Mouse (Mus musculus): ENCODE measurements at regions not wholly inside any gene's neighbourhood (a gene's known extent, or its start where the extent isn't known, plus 50 kb on each side); places are given as distances from the start of the nearest gene placed in this dataset.
A peak's percentile ranks its signal among the peaks of the same experiment; 100 is the strongest.

DNA sequence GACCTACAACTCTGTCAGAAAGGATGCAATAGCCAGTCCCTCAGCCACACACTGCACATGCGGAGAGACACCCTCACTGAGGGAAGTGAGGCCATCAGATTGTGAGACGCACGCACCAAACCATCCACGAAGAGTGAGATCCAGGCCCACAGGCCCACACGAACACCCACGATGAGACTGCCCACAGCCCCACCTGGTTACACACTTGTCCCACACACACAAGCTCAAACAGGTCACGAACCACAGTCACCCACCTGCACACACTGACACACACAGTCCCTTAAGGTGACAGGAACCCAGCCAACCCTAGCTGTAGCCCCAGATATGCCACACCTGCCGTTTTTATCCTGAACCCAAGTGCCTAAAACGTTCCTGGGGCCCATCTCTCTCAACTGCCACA, 76.8 kb downstream of the Zfp36l2 start:
- intact Hi-C loops (cut with DNase I) = loop anchor here (10.0 kb wide), 1 partner anchor 274 kb away; no protein-coding TSS in a partner anchor
- no peak for DNase-seq (ENCODE audit: low spot score in 2 of 2)

DNA sequence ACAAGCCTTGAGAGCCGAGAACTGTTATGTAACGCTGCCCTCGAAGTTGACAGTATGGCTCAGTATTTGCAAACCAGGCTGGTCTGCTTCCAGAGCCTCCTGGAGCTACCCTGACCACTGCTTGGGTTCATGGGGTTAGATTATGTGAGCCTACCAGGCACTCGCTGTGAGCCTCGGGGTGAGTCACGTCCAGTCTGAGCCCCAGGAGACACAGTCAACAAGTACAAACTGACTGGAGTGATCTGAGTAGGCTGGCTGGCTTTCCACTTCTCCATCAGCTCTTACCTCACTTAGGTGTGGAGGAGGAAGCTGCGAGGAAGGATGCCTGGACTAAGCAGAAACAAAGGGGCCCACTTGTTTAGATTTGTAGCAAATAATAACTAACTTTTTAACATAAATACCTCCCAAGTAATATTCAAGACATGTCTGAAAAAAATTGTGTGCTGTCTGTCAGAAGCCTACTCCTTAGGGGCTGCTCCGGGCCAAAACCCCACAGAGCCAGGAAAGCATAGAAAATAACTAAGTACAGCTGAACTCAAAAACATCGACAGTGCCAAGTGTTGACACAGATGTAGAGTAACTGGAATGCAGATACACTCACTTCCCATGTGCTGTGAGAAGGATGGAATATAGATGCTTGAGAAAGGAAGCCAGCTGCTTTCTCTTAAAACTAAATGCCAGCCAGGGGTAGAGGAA, 77.6 kb downstream of the Zfp36l2 start:
- DNase-seq (ENCODE audit: low spot score in 2 of 2) = no peak
- intact Hi-C loops (cut with DNase I) = loop anchor here (10.0 kb wide), 1 partner anchor 275 kb away; no protein-coding TSS in a partner anchor

DNA sequence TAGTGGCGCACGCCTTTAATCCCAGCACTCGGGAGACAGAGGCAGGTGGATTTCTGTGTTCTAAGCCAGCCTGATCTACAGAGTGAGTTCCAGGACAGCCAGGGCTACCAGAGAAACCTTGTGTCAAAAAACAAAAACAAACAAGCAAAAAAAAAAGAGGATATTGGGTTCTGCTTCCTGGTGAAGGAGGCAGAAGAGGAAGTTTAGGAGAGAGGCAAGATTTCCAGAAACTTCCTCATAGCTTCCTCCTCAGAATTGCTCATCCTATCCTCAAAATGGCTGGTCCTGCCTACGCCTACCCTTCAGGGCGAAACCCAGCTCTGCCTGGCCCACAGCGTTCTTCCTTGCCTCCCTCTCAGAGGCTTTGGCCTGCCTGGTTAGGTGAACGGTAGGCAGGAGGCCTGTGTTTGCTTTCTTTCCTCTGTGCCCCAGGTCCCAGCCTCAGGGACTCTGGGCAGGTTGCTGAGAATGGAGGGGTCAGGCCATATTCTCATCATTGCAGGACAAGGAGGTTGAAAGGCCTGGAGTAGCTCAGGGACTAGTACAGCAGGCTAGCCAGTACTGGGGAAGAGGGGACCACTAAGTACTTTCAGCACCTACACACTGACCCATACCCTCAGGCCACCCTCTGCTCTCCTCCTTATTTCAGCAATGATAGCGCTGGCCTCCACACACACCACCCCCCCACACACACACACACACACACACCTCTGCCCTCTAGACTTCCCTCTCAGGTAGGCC, 79.6 kb downstream of the Zfp36l2 start:
- no peak for DNase-seq (ENCODE audit: low spot score in 2 of 2)
- intact Hi-C loops (cut with DNase I) = no loop called here

GRCm38 (mm10) chr17:84107497-84107896, 80.2 kb downstream of the Zfp36l2 start:
- intact Hi-C loops (cut with DNase I) = no loop called here
- DNase-seq (ENCODE audit: low spot score in 2 of 2) = no peak

DNA sequence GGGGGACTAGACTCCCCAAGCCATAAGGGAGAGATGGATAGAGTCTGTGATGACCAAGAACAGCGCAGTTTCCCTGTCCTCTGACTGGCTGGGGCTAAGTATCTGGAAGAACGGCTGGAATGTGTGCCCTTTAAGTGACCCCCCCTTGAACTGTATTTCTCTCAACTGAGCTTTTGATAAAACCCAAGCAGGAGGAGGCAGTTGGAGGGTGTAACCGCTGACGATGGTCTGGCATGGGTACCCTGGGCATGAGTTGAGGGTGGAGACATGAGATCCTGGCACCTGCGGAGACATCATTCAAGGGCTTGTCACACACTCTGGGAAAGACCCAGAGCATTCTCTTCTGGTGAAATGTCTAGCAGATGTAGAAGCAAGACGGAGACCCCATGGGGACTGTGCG, 83.5 kb downstream of the Zfp36l2 start:
- DNase-seq (ENCODE audit: low spot score in 2 of 2) = no peak
- intact Hi-C loops (cut with DNase I) = no loop called here

DNA sequence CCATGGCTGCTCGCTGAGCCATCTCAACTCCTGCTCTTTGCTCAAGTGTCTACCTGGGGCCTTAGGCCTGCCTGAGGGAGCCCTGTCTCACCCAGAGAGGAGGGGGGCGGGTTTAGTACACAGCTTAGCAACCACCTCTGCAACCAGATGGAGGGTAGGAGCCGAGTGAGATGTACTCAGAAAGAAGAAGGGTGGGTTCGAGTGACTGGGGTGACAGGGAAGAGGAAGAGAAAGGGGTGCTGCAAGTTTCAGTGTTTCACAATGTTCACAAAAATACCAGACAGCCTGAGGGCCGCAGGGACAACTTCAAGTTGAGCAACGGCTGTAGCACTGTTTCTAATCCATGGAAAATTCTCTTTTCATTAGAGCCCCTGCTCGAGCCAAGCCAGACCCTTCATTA, 84.4 kb downstream of the Zfp36l2 start:
- DNase-seq (ENCODE audit: low spot score in 2 of 2) = no peak
- intact Hi-C loops (cut with DNase I) = no loop called here

DNA sequence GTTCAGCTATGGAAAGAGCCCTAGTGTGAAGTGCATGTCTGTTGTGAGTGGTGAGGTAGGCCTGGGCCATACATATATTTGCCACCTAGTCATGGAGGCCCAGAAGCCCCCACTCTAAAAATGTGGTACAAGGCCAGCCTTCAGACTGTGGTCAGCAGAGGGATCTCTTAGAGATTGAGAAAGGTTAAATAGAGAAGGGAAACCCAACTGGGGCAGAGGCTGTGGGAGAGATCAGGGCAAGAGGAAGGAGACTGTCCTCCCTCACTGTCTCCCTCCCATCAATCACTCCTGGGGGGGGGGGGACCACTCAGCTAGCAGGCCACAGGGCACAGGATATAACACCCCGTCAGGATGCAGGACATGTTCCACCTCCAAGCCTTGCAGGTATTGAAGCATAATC, 86.1 kb downstream of the Zfp36l2 start:
- intact Hi-C loops (cut with DNase I) = no loop called here
- DNase-seq (ENCODE audit: low spot score in 2 of 2) = no peak

GRCm38 (mm10) chr17:84100523-84100922, 87.2 kb downstream of the Zfp36l2 start:
- DNase-seq (ENCODE audit: low spot score in 2 of 2) = peak in 1 of 2 experiments; percentile 41

GRCm38 (mm10) chr17:84099737-84100136, 88.0 kb downstream of the Zfp36l2 start:
- intact Hi-C loops (cut with DNase I) = loop anchor here (5.0 kb wide), 2 partner anchors 42 to 88 kb away; partner anchors contain the start of gene Zfp36l2

More at GRCm38 (mm10) chr17:84100523-84100922, 87.2 kb downstream of the Zfp36l2 start:
- intact Hi-C loops (cut with DNase I) = no loop called here

GRCm38 (mm10) chr17:84097871-84098430, 89.8 kb downstream of the Zfp36l2 start:
- no peak for DNase-seq (ENCODE audit: low spot score in 2 of 2)
- intact Hi-C loops (cut with DNase I) = loop anchor here (5.0 kb wide), 2 partner anchors 41 to 89 kb away; partner anchors contain the start of gene Zfp36l2

More at GRCm38 (mm10) chr17:84099737-84100136, 88.0 kb downstream of the Zfp36l2 start:
- DNase-seq (ENCODE audit: low spot score in 2 of 2) = no peak

GRCm38 (mm10) chr17:84097286-84097685, 90.5 kb downstream of the Zfp36l2 start:
- intact Hi-C loops (cut with DNase I) = loop anchor here (5.0 kb wide), 2 partner anchors 40 to 90 kb away; partner anchors contain the start of gene Zfp36l2
- DNase-seq (ENCODE audit: low spot score in 2 of 2) = no peak

DNA sequence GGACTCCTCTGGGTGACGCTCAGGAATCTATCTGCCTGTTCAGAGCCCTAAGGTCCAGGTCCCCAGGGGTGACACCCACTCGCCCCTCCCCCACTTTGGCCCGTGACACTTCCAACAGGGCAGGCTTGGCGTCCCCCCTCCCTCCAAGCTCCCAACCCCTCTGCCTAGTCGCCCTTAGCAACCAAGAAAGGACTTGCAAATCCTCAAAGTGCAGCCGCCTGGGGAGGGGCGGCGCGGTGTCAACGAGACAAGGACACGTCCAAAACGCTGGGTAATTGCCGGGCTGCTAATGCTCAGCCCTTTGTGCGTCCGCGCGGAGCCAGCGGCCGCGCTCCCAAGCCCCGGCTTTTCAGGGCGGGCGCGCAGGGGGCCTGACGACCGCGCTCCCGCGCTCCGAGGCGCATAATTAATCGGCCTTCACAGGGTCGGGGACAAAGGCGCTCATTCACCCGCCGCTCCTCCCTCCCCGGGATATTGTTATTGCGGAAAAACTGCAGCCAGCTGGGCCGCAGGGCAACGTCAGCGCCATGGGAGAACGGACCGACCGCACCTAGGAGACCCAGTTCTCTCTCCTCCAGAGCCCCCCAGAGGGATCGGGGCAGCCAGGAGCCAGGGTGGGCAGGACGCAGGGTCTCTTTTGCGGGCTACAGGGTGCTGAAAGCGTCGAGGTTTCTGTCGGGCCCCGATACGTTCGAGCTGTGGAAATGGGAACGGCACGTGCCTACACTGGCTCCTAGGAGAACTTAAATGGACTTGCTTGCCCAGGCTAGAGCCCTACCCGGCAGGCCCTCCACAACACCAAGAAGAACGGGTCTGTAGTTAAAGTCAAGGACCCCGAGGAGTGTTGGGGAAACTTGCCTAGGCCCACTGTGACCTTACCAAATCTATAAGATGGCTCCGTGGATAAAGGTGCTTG, 91.1 kb downstream of the Zfp36l2 start:
- intact Hi-C loops (cut with DNase I) = loop anchor here (1.0 to 5.0 kb wide), 3 partner anchors 39 to 207 kb away; partner anchors contain the start of gene Zfp36l2
- DNase-seq (ENCODE audit: low spot score in 2 of 2) = peak; percentile 66 to 67

DNA sequence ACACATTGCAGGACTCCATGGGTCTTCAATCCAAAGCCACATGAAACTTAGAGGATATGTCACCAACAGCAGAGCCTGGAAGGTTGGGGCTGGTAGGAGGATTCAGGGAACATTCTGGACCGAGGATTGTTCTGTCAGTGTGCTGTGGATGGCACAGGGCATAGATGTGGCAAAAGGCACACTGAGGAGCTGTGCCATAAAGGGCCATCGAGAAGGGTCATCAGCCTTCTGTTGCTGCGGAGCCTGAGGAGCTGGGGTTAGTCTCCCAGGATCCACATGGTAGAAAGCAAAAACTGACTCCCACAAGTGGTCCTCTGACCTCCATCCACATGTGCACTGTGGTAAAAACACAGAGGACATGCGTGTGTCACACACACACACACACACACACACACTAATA, 91.9 kb downstream of the Zfp36l2 start:
- no peak for DNase-seq (ENCODE audit: low spot score in 2 of 2)
- intact Hi-C loops (cut with DNase I) = loop anchor here (1.0 to 5.0 kb wide), 3 partner anchors 39 to 207 kb away; partner anchors contain the start of gene Zfp36l2

DNA sequence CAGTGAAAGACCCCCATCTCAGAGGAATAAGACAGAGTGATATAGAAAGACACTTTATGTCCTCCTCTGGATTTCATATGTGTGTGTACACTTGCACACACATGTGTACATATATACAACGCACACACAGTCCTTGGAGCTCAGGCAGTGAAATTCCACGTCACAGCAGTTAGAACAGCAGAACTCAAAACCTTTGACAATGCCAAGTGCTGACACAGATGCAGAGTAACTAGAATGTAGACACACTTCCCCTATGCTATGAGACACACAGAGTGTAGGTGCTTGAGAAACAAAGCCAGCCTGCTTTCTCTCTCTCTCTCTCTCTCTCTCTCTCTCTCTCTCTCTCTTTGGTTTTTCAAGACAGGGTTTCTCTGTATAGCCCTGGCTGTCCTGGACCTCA, 92.7 kb downstream of the Zfp36l2 start:
- no peak for DNase-seq (ENCODE audit: low spot score in 2 of 2)
- intact Hi-C loops (cut with DNase I) = loop anchor here (5.0 kb wide), 2 partner anchors 38 to 92 kb away; partner anchors contain the start of gene Zfp36l2

- intact Hi-C loops (cut with DNase I) = no loop called here
- DNase-seq (ENCODE audit: low spot score in 2 of 2) = no peak
Measured at GRCm38 (mm10) chr17:84086394-84086793, 101.4 kb downstream of the Zfp36l2 start.

DNA sequence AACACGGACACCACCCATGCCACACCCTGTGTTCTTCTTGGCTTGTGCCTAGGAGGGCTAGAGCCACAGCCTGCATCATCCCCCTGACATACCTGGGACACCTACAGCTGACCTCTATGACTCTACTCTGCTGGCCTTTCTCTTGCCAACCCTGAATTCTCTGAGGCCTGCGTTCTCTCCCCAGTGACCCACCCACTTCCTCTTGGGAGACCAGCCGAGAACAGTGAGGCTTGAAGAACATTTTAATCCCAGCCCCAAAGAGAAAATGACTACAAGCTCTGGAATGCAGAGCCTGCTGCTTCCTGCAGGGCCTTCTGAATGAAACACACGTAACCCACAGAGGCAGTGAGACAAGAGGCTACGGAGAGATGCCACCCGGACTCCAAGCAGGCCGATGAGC, 102.0 kb downstream of the Zfp36l2 start:
- no peak for DNase-seq (ENCODE audit: low spot score in 2 of 2)
- intact Hi-C loops (cut with DNase I) = no loop called here

DNA sequence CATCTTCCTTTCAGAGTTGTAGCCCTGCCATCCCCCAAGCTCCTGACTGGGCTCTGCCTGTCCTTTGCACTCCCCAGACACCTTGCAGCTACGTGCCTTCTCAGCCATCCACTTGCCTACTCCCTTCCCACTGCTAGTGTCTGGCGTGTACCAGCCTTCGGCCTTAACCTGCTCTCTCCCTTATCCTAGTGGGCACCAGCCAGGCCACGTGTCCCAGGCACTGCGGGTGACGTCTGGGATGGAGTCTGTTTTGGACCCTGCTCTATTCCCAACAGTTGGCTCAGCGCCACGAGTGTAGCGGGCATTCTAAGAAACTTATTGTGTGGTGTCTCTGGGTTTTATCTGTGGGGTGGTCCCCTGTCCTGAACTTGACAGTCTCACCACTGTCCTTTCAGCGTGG, 102.5 kb downstream of the Zfp36l2 start:
- intact Hi-C loops (cut with DNase I) = no loop called here
- DNase-seq (ENCODE audit: low spot score in 2 of 2) = no peak

GRCm38 (mm10) chr17:84083307-84084263, 104.2 kb downstream of the Zfp36l2 start:
- no peak for DNase-seq (ENCODE audit: low spot score in 2 of 2)

More at GRCm38 (mm10) chr17:84083307-84084263, 104.2 kb downstream of the Zfp36l2 start:
- intact Hi-C loops (cut with DNase I) = no loop called here

All from left cerebral cortex, postnatal 36 days (tissue).